Mouse (Mus musculus) adrenal gland, adult 8-10 months (tissue): Measurements from ENCODE around the gene Acot7. TPM values are rescaled to one million over a fixed set of nuclear protein-coding genes. Genes with fewer than 3 reads are reported as not detected.

ENCODE experiments used
- DNase-seq: peaks from one replicate; pipeline ENCODE4 v3.0.0; 2022
- total RNA-seq, 4 experiments: library from RNA; stranded (reverse); gene quantifications; 2 replicates each; pipeline ENCODE4 v1.2.4; 2022

The Acot7 gene
- total RNA-seq, 4 experiments from 2014 or later, result 49.5 to 53.2 (median 51.8) TPM

- no peak for DNase-seq
Observed at GRCm38 (mm10) chr4:152276389-152277347, 98.7 kb downstream of the Acot7 start.

- DNase-seq, result no peak
Observed at GRCm38 (mm10) chr4:152277916-152278315, 100.0 kb downstream of the Acot7 start.

GRCm38 (mm10) chr4:152278986-152279385 is 101.1 kb downstream of the Acot7 start:
- no peak for DNase-seq

- DNase-seq, result no peak
Observed at GRCm38 (mm10) chr4:152281601-152282000, 103.7 kb downstream of the Acot7 start.

- DNase-seq, result no peak
Observed at GRCm38 (mm10) chr4:152282721-152283120, 104.8 kb downstream of the Acot7 start.

- DNase-seq, result peak; percentile 63
Observed at GRCm38 (mm10) chr4:152283186-152283950, 105.4 kb downstream of the Acot7 start.

- DNase-seq, result no peak
Observed at GRCm38 (mm10) chr4:152285505-152285904, 107.6 kb downstream of the Acot7 start.

GRCm38 (mm10) chr4:152286183-152286582 is 108.2 kb downstream of the Acot7 start:
- DNase-seq, result no peak

- no peak for DNase-seq
Observed at GRCm38 (mm10) chr4:152286887-152287286, 109.0 kb downstream of the Acot7 start.

- DNase-seq, result no peak
Observed at GRCm38 (mm10) chr4:152287317-152288120, 109.6 kb downstream of the Acot7 start.

- no peak for DNase-seq
Observed at GRCm38 (mm10) chr4:152288398-152288945, 110.5 kb downstream of the Acot7 start.

GRCm38 (mm10) chr4:152290385-152290784 is 112.5 kb downstream of the Acot7 start:
- DNase-seq, result no peak

- no peak for DNase-seq
Observed at GRCm38 (mm10) chr4:152290991-152291390, 113.1 kb downstream of the Acot7 start.

GRCm38 (mm10) chr4:152291562-152291961 is 113.6 kb downstream of the Acot7 start, which contains the start of gene Hes3:
Gene Hes3 (minus strand): TSS chr4:152291662.
- no peak for DNase-seq

- no peak for DNase-seq
Observed at GRCm38 (mm10) chr4:152292102-152292765, 114.3 kb downstream of the Acot7 start.

GRCm38 (mm10) chr4:152294188-152294929 is 116.4 kb downstream of the Acot7 start:
- no peak for DNase-seq

- no peak for DNase-seq
Observed at GRCm38 (mm10) chr4:152295916-152296315, 118.0 kb downstream of the Acot7 start.

- DNase-seq, result no peak
Observed at GRCm38 (mm10) chr4:152296371-152296770, 118.4 kb downstream of the Acot7 start.

GRCm38 (mm10) chr4:152296874-152297861 is 119.2 kb downstream of the Acot7 start, which contains the start of gene Icmt:
Gene Icmt (plus strand): TSS chr4:152297227.
- peak; percentile 99 for DNase-seq
